Mouse (Mus musculus) limb, embryonic 11.5 days (tissue): ENCODE results near the gene Gper1. TPM values are rescaled to one million over a fixed set of nuclear protein-coding genes. Genes with fewer than 3 reads are reported as not detected.

Source experiments
- ATAC-seq: fragments of 200-750 bp; cut with Nextera tagmentation; 2 replicates; pipeline ENCODE4 v1.8.0; 2017; ENCODE audit warnings: low read depth; ENCODE audit not compliant: insufficient number of reproducible peaks, low FRiP score, low TSS enrichment
- DNase-seq: peaks from one replicate; pipeline ENCODE4 v3.0.0-alpha.2; 2015; ENCODE audit warnings: low spot score
- H3K27ac ChIP-seq: fragments of 300-500 bp; sonication (generic); replicated peaks from 2 replicates; pipeline ENCODE4 v1.5.1; 2014; ENCODE audit warnings: low read depth, mild to moderate bottlenecking, low read length
- H3K27me3 ChIP-seq: fragments of 300-500 bp; sonication (generic); 2 replicates; pipeline ENCODE4 v1.6.1; 2014; ENCODE audit warnings: mild to moderate bottlenecking, low read length, mixed read lengths; ENCODE audit not compliant: control insufficient read depth, insufficient read depth
- H3K36me3 ChIP-seq: fragments of 300-500 bp; sonication (generic); 2 replicates; pipeline ENCODE4 v1.6.1; 2014; ENCODE audit warnings: mild to moderate bottlenecking, low read length, moderate library complexity, mixed read lengths; ENCODE audit not compliant: control insufficient read depth, insufficient read depth
- H3K4me1 ChIP-seq: fragments of 300-500 bp; sonication (generic); 2 replicates; pipeline ENCODE4 v1.6.1; 2014; ENCODE audit warnings: low read length, mixed read lengths; ENCODE audit not compliant: control insufficient read depth, insufficient read depth
- H3K4me2 ChIP-seq: fragments of 300-500 bp; sonication (generic); 2 replicates; pipeline ENCODE4 v1.6.1; 2014; ENCODE audit warnings: low read depth, mild to moderate bottlenecking, moderate library complexity; ENCODE audit not compliant: severe bottlenecking
- H3K4me3 ChIP-seq: fragments of 300-500 bp; sonication (generic); 2 replicates; pipeline ENCODE4 v1.5.1; 2014; ENCODE audit warnings: low read depth, low read length
- H3K9ac ChIP-seq: fragments of 300-500 bp; sonication (generic); 2 replicates; pipeline ENCODE4 v1.6.1; 2014; ENCODE audit warnings: mild to moderate bottlenecking, low read length
- H3K9me3 ChIP-seq: fragments of 300-500 bp; sonication (generic); 2 replicates; pipeline ENCODE4 v1.6.1; 2016; ENCODE audit warnings: low read length; ENCODE audit not compliant: control insufficient read depth
- WGBS: fragments of 180-500 bp; shearing (Covaris S2); extraction: QIAGEN DNeasy Blood & Tissue Kit; methylation state at CpG from one replicate; pipeline ENCODE4 v1.1.7; 2014; 5-methylcytosine and 5-hydroxymethylcytosine counted together
- polyA plus RNA-seq: library from polyadenylated mRNA; unstranded; fragments of >200 nt; fragmentation: Nextera tagmentation; extraction: Ambion mirVana; gene quantifications from 2 replicates; pipeline ENCODE4 v1.2.1, GENCODE M21; 2014

Gene Gper1
- 0.80 and 1.1 TPM in 2 replicates for polyA plus RNA-seq

DNA sequence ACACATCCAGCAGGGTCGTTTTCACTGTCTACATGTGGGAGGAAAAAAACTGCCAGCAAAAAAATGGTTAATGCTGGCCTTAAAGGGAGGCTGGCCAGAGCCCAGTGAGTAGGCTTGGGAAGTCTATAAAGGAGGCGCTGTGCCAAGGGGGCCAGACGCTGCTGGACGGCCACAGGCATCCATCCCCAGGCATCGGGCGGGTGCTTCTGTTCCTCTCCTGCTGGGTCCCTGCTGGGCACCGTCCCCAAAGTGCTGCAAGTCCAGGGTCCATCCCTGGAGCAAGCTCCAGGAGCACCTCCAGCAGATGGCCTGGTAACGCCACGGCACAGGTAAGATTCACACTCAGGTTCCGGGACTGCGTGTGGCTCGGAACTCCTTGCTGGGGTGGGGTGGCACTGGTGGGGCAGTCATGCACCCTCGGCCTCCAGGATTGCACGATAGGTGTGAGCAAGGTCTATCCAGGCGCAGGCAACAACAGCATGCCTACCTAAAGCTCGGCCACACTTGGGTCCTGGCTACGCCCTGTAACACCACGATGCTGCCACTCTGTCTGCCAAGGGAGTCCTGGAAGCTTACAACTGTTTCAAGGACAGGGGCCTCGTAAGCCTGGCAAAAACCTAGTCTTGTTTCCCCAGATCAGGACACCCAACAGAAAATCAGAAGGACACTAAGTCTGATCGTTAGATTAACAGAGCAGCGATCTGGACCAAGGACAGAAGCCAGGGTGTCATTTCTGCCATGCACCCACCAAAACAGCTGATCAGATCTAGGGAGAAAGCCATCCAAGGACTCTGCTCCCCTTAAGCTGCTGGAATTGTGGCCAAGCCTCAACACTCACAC is at the start of gene Gper1:
TSS of gene Gper1 (plus strand) at position 126 of the 840 bp plus-strand sequence.
- DNase-seq (peak; percentile 35), ATAC-seq (peak; percentile 12; the same call in 1 of the 2 replicates)
- Histone ChIP-seq H3K4me2 (peak within 1 kb of the TSS; percentile 23; the same call in 1 of the 2 replicates), H3K9ac (peak within 1 kb of the TSS; percentile 41; the same call in 1 of the 2 replicates), H3K4me1 (peaks cover 10% of the 10 kb centered on the region), H3K4me3 (no peak within 1 kb of the TSS), H3K27ac (no peak within 1 kb of the TSS), H3K36me3 (no peaks in the 10 kb centered on the region), H3K27me3 (no peaks in the 10 kb centered on the region), H3K9me3 (no peaks in the 10 kb centered on the region)
- WGBS, result 59% methylated on average over 21 of the region's 21 CpGs

DNA sequence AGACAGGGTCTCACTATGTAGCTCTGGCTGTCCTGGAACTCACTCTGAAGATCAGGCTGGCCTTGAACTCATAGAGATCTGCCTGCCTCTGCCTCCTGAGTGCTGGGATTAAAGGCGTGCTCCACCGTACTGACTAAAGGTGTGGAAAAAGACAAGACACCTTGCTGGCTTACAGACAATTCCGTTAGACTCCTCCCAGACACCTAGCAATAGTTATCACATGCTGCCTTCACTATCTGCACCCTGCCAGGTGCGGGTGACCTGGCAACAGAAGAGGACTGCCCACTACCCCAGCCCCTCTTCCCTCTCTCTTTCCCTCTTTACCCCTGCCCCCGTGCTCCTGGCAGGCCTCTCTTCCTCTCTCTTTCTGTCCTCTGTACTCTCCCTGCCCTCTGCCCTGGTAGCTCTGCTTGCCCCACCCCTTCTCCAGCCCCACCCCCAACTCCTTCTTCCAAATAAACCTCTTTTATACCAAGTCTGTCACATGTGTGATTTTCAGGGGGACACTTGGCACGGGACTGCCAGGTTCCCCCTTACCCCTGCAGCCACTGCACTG is 49.0 kb upstream of the Gper1 start:
- Histone ChIP-seq H3K4me3 (no peak overlapping the region), H3K4me1 (peaks cover 15% of the 10 kb centered on the region), H3K36me3 (no peaks in the 10 kb centered on the region), H3K9me3 (no peaks in the 10 kb centered on the region), H3K4me2 (no peak overlapping the region), H3K9ac (no peak overlapping the region), H3K27ac (no peak overlapping the region), H3K27me3 (no peaks in the 10 kb centered on the region)
- ATAC-seq (no peak), DNase-seq (no peak)
- 86% methylated on average over 6 of the region's 6 CpGs for whole genome bisulfite sequencing

DNA sequence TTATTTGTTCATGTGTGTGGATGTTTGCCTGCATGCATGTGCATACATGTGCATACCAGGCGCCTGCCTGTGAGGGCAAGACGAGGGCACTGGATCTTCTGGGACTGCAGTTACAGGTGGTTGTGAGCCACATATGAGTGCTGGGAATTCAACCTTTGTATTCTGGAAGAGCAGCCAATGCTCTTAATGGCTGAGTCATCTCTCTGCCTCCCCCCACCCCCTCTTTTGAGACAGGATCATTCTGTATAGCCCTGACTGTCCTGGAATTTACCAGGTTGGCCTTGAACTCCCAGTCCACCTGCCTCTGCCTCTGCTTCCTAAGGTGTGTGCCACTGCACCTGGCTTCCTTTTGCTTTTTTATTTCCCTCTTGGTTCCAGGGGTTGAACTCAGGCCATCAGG is 48.1 kb upstream of the Gper1 start:
- no peaks in the 10 kb centered on the region for H3K36me3 ChIP-seq
- no peak overlapping the region for H3K27ac ChIP-seq
- H3K9ac ChIP-seq, result no peak overlapping the region
- H3K27me3 ChIP-seq, result no peaks in the 10 kb centered on the region
- WGBS, result 83% methylated on average over 2 of the region's 2 CpGs
- no peak overlapping the region for H3K4me2 ChIP-seq
- no peak for ATAC-seq
- H3K9me3 ChIP-seq, result no peaks in the 10 kb centered on the region
- H3K4me1 ChIP-seq, result peaks cover 19% of the 10 kb centered on the region
- DNase-seq, result no peak
- H3K4me3 ChIP-seq, result no peak overlapping the region

DNA sequence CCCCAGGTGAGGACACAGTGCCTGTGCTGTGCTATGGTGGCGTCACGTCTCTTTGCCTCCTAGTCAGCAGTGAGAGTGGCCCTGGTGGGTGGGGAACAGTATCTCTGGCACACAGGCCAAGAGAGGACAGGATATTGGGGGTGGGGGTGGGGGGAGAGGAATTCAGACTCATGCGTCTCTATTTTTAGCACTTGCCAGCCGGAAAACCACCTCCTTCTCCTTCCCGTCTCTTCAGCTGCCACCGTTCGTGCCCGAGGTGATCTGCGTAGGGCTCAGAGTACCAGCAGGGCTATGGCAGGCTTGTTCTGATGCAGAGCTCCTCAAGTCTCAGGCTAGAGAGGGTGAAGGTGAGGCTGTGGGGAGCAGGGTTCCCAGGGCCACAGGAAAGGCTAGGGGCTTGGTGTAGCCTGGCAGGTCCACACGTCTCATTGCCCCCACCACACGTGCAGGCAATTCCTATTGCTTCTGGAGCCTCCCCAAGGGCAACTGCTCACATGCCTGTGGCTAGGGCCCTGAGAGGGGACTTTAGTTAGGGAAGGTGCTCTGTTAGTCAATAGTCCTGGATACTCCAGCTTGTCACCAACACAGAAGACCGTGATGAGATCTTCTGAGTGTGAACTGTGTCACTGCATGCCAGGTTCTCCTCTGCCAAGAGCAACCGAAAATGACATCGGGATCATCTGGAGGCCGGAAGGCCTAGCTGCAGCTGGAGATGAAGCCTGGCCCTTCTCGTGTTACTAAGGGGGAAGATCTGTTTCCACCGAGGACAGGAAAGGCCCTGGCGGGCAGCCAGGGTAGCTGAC is 45.3 kb upstream of the Gper1 start, which contains the start of gene Gpr146:
TSS of gene Gpr146 (plus strand) at position 230 of the 803 bp plus-strand sequence.
- H3K4me1 ChIP-seq, result peaks cover 7% of the 10 kb centered on the region; the same call in 1 of the 2 replicates
- H3K4me2 ChIP-seq, result no peak within 1 kb of the TSS
- H3K27me3 ChIP-seq, result no peaks in the 10 kb centered on the region
- no peak within 1 kb of the TSS for H3K9ac ChIP-seq
- DNase-seq (no peak), ATAC-seq (no peak)
- H3K36me3 ChIP-seq, result no peaks in the 10 kb centered on the region
- 78% methylated on average over 18 of the region's 18 CpGs for whole genome bisulfite sequencing
- H3K4me3 ChIP-seq, result no peak within 1 kb of the TSS
- H3K27ac ChIP-seq, result no peak within 1 kb of the TSS
- H3K9me3 ChIP-seq, result no peaks in the 10 kb centered on the region

DNA sequence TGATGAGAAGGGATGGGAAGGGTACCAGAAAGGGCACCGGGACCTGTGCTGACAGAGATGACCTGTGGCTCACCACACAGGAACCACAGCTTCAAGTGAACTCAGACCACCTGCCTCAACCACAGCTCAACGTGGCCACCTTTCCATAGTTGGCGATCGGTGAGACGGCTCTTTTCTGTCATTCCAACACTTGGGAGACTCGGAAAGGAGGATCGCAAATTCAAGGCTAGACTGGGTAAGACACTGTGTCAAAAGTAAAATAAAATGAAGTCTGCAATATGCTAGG is 44.7 kb upstream of the Gper1 start:
- H3K4me2 ChIP-seq, result no peak overlapping the region
- H3K4me1 ChIP-seq, result peaks cover 7% of the 10 kb centered on the region; the same call in 1 of the 2 replicates
- H3K9me3 ChIP-seq, result no peaks in the 10 kb centered on the region
- no peak overlapping the region for H3K27ac ChIP-seq
- DNase-seq (no peak), ATAC-seq (no peak)
- no peaks in the 10 kb centered on the region for H3K27me3 ChIP-seq
- WGBS, result 95% methylated on average over 7 of the region's 7 CpGs
- H3K9ac ChIP-seq, result no peak overlapping the region
- H3K4me3 ChIP-seq, result no peak overlapping the region
- H3K36me3 ChIP-seq, result no peaks in the 10 kb centered on the region

DNA sequence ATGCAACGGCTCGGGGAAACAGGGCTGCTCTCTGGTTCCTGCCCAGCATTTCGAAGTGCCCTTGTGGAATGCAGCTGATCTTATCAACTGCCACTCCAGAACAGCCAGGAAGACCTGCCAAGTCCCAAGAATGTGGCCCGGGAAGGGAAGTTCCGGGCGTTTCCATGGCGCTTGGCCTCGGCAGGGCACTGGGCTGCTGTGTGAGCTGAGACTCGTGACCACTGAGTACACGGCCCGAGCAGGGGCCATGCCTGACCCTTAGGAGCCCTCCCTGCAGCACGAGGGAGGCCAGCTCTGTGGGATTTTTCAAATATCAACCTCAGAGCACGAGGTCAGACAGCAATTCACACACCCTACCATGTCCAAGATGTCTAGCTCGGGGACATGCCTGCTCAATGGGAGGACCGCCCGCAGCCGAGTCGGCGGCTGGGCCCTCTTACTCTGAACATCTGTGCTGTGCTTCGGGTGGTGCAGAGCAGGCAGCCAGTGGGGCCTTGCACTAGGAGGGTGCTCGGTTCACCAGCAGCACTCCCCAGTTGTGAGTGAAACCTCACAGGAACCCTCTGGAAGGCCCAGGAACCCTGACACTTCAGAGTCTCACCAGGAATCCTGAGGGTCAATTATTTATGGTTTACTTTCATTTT is 43.8 kb upstream of the Gper1 start:
- Histone ChIP-seq H3K27ac (no peak overlapping the region; the same call in 1 of the 2 replicates), H3K9me3 (no peaks in the 10 kb centered on the region), H3K4me1 (peaks cover 7% of the 10 kb centered on the region; the same call in 1 of the 2 replicates), H3K4me2 (peak overlapping the region; percentile 7; the same call in 1 of the 2 replicates), H3K36me3 (no peaks in the 10 kb centered on the region), H3K9ac (no peak overlapping the region), H3K27me3 (no peaks in the 10 kb centered on the region), H3K4me3 (no peak overlapping the region; the same call in 1 of the 2 replicates)
- DNase-seq, result no peak
- 59% methylated on average over 21 of the region's 21 CpGs for WGBS
- ATAC-seq, result no peak

DNA sequence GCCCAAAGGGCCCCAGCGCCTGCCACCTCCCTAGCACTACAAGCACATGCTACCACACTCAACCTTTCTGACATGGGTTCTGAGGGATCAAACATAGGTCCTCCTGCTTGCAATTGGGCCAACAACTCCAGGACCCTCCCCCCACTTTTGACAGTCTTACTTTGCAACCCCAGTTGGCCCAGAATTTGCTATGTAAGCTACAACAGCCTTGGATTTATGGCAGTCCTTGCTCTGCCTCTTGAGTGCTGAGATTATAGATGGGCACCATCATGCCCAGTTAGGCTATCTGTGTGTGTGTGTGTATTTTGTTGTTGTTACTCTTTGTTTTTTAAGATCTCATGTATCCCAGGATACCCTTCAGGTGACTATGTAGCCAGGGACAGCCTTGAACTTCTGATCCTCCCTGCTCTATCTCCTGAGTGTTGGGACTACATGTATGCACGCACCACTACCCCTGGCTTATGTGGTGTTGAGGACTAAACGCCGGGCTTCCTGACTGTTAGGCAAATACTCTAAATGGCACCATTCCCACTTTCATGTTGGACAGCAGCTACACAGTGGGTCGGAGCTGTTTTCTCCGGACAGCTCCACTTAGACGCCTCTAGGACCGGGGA is 43.1 kb upstream of the Gper1 start:
- peaks cover 7% of the 10 kb centered on the region; the same call in 1 of the 2 replicates for H3K4me1 ChIP-seq
- 28% methylated on average over 8 of the region's 8 CpGs for WGBS
- H3K27ac ChIP-seq, result no peak overlapping the region
- no peak for DNase-seq
- peak overlapping the region; percentile 54 for H3K4me3 ChIP-seq
- no peaks in the 10 kb centered on the region for H3K27me3 ChIP-seq
- H3K36me3 ChIP-seq, result no peaks in the 10 kb centered on the region
- no peak overlapping the region for H3K9ac ChIP-seq
- peak; percentile 10; the same call in 1 of the 2 replicates for ATAC-seq
- H3K4me2 ChIP-seq, result peak overlapping the region; percentile 81
- no peaks in the 10 kb centered on the region for H3K9me3 ChIP-seq
